Mouse (Mus musculus): ENCODE results near the gene Fgf22.

Fgf22 gene

DNA sequence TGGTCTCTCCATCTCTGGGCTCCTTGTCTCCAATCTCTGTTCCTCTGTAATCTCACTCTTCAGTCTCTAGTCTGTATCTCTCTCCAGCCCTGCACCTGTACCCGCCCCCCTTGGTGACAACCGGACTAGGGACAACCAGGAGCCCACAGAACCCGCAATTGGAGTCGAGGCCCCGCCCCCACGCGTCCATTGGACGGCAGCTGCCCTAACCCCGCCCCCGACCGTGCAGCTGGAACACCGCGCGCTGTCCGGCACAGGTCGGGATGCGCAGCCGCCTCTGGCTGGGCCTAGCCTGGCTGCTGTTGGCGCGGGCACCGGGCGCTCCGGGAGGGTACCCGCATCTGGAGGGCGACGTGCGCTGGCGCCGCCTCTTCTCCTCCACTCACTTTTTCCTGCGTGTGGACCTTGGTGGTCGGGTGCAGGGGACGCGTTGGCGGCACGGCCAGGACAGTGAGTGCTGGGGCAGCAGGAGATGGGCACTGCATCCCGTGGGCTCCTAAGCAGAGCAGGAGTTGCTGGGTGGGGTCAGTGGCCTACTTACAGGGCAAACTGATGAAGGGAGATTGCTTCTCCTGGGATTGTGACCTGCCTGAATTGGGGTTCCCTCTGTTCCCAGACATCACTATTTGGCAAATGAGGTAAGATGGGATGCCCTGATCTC lies at the start of gene Fgf22:
Gene Fgf22 (plus strand): TSS at position 221 of the 661 bp plus-strand sequence.
- peak; percentile 66 for DNase-seq (ENCODE audit: low read depth)

GRCm38 (mm10) chr10:79705951-79706350 lies 48.9 kb upstream of the Fgf22 start:
- no peak for DNase-seq (ENCODE audit: low read depth)

- no peak for DNase-seq (ENCODE audit: low read depth)
Observed at GRCm38 (mm10) chr10:79706406-79707094, 48.3 kb upstream of the Fgf22 start.

DNA sequence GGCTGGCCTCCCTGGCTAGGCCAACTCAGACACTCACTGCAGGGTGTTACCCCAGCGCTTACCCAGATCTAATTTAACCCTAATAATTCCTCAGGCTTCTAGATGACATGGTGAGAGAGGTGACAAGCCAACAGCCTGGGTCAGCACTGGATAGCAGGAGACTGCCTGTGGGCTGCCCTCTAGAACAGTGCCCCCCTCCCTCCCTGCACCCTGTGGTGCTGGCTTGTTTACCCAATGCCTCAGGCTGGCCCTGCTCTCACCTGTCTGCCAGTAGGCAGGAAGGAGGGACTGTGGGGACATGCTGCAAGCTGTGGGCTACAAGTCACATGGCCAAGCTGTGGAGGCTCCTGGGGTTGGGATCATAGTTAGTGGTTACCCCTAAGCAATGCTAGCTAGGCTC lies 47.7 kb upstream of the Fgf22 start:
- no peak for DNase-seq (ENCODE audit: low read depth)

GRCm38 (mm10) chr10:79707759-79708158 lies 47.1 kb upstream of the Fgf22 start:
- DNase-seq (ENCODE audit: low read depth) = no peak

DNA sequence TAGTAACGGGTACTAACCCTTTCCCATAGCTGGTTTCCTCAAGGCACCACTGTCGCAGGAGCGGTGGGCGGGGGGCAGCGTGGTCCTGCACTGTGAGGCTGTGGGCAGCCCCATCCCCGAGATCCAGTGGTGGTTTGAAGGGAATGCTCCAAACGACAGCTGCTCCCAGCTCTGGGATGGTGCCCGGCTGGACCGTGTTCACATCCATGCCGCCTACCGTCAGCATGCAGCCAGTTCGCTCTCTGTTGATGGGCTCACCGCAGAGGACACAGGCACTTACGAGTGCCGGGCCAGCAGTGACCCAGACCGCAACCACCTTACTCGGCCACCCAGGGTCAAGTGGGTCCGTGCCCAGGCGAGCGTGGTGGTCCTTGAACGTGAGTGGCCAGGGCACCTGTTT lies 46.2 kb upstream of the Fgf22 start:
- no peak for DNase-seq (ENCODE audit: low read depth)

DNA sequence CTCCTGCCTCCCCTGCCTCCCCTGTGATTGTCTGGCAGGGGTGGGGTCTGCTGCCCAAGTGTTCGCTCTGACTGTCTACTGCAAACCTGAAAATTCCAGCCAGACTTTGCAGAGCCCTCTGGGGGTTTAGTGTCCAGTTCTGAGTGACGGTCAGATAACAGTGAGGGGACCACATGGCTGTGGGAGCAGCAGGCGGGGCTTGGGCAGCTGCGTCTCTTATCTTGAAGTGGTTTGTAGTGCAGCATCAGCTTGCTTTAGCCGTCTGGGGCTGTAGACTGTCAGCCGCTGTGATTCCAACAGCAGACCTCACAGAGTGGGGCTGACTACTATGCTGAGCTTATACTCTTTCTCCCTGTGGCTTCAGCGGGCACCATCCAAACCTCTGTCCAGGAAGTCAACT lies 45.6 kb upstream of the Fgf22 start:
- DNase-seq (ENCODE audit: low read depth) = no peak

GRCm38 (mm10) chr10:79712029-79712428 lies 42.8 kb upstream of the Fgf22 start:
- DNase-seq (ENCODE audit: low read depth) = peak; percentile 63

DNA sequence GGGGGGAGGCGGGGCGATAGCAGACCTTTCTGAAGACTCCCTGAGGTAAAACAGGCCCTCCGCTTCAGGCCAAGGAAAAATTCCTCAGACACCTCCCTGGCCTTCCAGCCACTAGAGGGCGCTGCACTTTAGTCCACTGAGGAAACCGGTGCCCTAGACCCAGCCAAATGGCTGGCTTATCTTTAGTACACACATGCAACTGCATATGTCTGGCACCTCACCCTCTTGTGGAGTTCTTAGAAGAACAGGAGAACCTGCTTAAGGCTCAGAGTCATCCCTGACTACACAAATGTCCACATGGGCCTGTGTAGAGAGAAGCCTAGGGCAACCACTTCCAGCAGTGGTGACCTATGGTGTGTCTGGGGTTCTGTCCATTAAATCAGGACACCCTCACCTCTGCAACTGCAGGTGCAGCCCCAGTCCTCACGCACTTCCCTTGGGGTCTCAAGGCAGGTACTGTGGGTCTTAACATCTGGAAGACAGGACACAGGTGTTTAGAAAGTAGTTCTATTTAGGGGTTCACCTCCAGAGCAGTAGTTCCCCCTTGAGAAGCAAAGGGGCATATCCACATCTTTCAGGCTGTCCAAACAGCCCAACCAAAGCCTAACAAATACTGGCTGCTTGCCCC lies 42.3 kb upstream of the Fgf22 start:
- DNase-seq (ENCODE audit: low read depth) = peak; percentile 86

GRCm38 (mm10) chr10:79713163-79713562 lies 41.7 kb upstream of the Fgf22 start:
- DNase-seq (ENCODE audit: low read depth) = no peak

- DNase-seq (ENCODE audit: low read depth) = no peak
Observed at GRCm38 (mm10) chr10:79714996-79715395, 39.9 kb upstream of the Fgf22 start.

- DNase-seq (ENCODE audit: low read depth) = no peak
Observed at GRCm38 (mm10) chr10:79716254-79716987, 38.5 kb upstream of the Fgf22 start, which contains the start of gene Hcn2. Gene Hcn2 (plus strand): TSS chr10:79716634.

GRCm38 (mm10) chr10:79716988-79717355 lies 37.9 kb upstream of the Fgf22 start:
- peak; percentile 55 for DNase-seq (ENCODE audit: low read depth)

DNA sequence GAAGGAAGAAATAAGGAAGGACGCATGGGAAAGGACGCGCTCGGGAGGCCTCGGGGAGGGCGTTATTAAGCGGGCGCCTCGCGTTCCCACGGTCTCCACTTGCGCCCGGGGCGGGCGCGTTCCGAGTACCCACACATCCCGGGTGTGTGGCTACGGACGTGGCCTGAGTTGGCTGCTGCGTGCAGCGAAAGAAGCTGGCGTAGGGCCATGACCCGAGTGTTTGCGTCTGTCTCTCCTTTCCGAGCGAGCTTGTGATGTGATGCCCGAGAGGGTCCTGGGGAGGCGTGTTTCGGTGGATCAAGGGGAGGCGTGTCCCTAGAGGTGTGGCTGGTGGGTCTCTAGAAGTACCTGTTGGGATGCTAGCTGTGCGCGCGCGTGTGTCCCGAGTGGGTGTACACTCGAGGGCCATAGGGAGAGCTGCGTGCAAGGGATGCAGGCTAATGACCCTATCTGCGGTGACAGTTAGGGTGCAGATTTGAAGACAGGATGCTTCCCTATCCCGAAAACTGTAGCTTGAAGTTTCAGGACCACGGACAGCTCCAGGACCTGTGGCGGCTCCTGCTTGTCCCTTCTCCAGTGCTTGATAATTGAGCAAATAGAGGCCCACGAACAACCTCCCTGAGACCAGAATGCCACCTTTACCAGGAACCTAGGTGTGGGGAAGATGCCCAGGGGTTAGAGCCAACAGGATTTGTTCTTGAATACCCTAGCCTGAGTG lies 37.1 kb upstream of the Fgf22 start:
- peak; percentile 83 for DNase-seq (ENCODE audit: low read depth)

- DNase-seq (ENCODE audit: low read depth) = no peak
Observed at GRCm38 (mm10) chr10:79721089-79721488, 33.8 kb upstream of the Fgf22 start.

DNA sequence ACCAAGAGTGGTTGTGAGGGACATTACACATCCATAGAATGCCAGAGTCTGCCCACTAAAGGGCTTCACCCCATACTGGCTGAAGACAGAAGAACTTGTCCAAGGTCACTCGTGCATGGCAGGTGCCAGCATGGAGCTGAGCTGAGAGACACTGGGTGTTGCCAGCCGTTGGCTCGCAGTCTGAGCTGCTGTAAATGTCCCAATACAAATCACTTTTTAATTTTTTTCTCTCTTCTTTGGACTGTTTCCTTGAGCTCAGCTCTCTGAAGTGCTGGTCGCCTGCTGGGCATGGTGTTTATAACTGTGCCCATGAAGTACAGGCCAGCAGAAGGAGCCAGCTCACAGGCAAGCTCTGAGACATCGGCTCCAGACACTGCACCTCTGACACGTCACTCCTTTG lies 31.8 kb upstream of the Fgf22 start:
- DNase-seq (ENCODE audit: low read depth) = no peak

- no peak for DNase-seq (ENCODE audit: low read depth)
Observed at GRCm38 (mm10) chr10:79723692-79724091, 31.2 kb upstream of the Fgf22 start.

DNA sequence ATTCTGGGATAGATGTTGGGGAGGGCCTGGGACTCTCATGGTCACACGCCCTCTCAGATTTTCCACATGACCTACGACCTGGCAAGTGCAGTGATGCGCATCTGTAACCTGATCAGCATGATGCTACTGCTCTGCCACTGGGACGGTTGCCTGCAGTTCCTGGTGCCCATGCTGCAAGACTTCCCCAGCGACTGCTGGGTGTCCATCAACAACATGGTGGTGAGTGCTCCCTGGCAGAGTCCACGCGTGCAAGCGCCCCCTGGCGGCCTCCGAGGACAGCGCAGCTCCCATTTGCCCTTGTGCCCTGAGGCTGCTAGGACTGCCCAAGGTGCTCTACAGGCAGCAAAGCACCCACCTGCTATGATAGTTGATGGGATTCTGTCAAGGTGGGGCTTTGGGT lies 28.8 kb upstream of the Fgf22 start:
- DNase-seq (ENCODE audit: low read depth) = peak; percentile 67

DNA sequence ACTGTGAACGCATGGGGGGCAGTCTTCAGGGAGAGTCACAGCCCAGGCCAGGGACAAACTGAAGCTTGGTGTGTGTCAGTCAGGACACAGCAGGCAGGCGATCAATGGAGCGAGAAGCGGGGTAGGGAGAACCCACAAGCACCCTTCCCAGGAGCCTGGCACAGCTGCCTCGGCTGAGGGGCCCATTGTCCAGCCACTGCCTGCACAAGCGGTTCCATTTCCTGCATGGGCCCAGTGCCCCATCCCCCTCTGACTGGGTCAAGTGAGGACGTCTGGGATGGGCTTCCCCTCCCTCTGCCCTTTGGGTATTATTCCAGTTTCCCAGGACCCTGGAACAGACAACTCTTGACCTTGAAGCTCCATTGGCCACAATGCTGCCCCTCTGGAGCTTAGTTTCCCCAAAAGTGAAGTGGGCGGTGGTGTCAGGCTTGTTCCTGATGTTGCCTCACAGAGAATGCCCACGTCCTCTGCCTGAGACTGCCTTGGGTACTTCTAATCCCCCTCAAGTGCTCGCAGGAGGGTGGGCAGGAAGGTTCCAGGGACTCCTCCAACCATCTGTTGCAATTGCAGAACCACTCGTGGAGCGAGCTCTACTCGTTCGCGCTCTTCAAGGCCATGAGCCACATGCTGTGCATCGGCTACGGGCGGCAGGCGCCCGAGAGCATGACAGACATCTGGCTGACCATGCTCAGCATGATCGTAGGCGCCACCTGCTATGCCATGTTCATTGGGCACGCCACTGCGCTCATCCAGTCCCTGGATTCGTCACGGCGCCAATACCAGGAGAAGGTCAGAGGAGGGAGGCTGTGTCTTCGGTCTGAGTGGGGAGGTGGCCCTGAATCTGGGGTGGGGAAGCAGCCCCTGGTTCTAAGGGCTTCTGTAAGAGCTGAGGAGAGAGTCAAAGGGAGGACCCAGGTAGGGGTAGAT lies 26.3 kb upstream of the Fgf22 start:
- no peak for DNase-seq (ENCODE audit: low read depth)

GRCm38 (mm10) chr10:79729357-79729965 lies 25.4 kb upstream of the Fgf22 start:
- no peak for DNase-seq (ENCODE audit: low read depth)
